Mouse (Mus musculus) liver, postnatal 0 days (tissue): Measurements from ENCODE around the gene Ccdc12. TPM values are rescaled to one million over a fixed set of nuclear protein-coding genes. Genes with fewer than 3 reads are reported as not detected.

ENCODE experiments used
- ATAC-seq: fragments of 200-750 bp; cut with Nextera tagmentation; 2 replicates; pipeline ENCODE4 v1.8.0; 2017; ENCODE audit warnings: mild to moderate bottlenecking, moderate library complexity
- DNase-seq: peaks from one replicate; pipeline ENCODE4 v3.0.0-alpha.2; 2016
- H3K27ac ChIP-seq: fragments of 300-500 bp; sonication (generic); 2 replicates; pipeline ENCODE4 v1.5.1; 2014; ENCODE audit warnings: antibody characterized with exemption, moderate library complexity, mild to moderate bottlenecking, low read depth
- H3K27me3 ChIP-seq: fragments of 300-500 bp; sonication (generic); 2 replicates; pipeline ENCODE4 v1.6.1; 2014; ENCODE audit warnings: low read length, control low read depth, mixed read lengths; ENCODE audit not compliant: insufficient read depth
- H3K36me3 ChIP-seq: fragments of 300-500 bp; sonication (generic); replicated peaks from 2 replicates; pipeline ENCODE4 v1.6.1; 2014; ENCODE audit warnings: mild to moderate bottlenecking, control low read depth, low read length, moderate library complexity, mixed read lengths; ENCODE audit not compliant: insufficient read depth
- H3K4me1 ChIP-seq: fragments of 300-500 bp; sonication (generic); 2 replicates; pipeline ENCODE4 v1.6.1; 2014; ENCODE audit warnings: antibody characterized with exemption, mild to moderate bottlenecking, control low read depth; ENCODE audit not compliant: insufficient read depth
- H3K4me2 ChIP-seq: fragments of 300-500 bp; sonication (generic); 2 replicates; pipeline ENCODE4 v1.6.1; 2014; ENCODE audit warnings: low read depth, mild to moderate bottlenecking, low read length, moderate library complexity, mixed read lengths
- H3K4me3 ChIP-seq: fragments of 300-500 bp; sonication (generic); 2 replicates; pipeline ENCODE4 v1.5.1; 2014; ENCODE audit warnings: low read depth, low read length
- H3K9ac ChIP-seq: fragments of 300-500 bp; sonication (generic); replicated peaks from 2 replicates; pipeline ENCODE4 v1.6.1; 2014; ENCODE audit warnings: mild to moderate bottlenecking, moderate library complexity
- H3K9me3 ChIP-seq: fragments of 300-500 bp; sonication (generic); 2 replicates; pipeline ENCODE4 v1.6.1; 2016; ENCODE audit warnings: mild to moderate bottlenecking, control low read depth, low read length, mixed read lengths
- CTCF ChIP-seq: sonication (generic); IDR thresholded peaks from 2 replicates; pipeline ENCODE4 v1.5.1; 2016; ENCODE audit warnings: antibody characterized with exemption, low read depth
- EP300 ChIP-seq: IDR thresholded peaks from 2 replicates; pipeline ENCODE4 v1.6.1; 2016; ENCODE audit warnings: antibody characterized with exemption, low read depth, mild to moderate bottlenecking
- WGBS: fragments of 180-500 bp; shearing (Covaris S2); extraction: QIAGEN DNeasy Blood & Tissue Kit; methylation state at CpG from one replicate; pipeline ENCODE4 v1.1.7; 2014; ENCODE audit not compliant: insufficient replicate concordance; 5-methylcytosine and 5-hydroxymethylcytosine counted together
- polyA plus RNA-seq: library from polyadenylated mRNA; unstranded; fragments of >200 nt; fragmentation: Nextera tagmentation; extraction: Ambion mirVana; gene quantifications from 2 replicates; pipeline ENCODE4 v1.2.1, GENCODE M21; 2015

Ccdc12 gene
- polyA plus RNA-seq, 1 experiment from 2014 or later, result 69.3 TPM

DNA sequence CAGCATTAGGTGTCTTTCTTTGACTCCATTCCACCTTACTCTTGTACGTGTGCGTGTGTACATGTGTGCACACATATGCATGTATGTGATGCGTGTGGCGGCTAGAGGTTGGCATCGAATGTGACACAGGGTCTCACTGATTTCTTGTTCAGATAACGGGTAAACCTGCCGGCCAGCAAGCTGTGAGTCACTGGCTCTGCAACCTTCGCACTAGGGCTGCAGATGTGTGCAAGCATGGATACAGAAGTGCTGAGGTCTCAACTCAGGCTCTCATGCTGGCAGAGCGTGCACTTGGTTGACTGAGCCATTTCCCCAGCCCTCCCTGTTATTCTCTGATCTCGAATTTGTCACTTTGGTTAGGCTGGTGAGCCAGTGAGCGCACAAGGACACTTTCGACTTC, 3.2 kb downstream of the Ccdc12 start:
- Histone ChIP-seq H3K9ac (no peak overlapping the region), H3K27me3 (no peaks in the 10 kb centered on the region), H3K27ac (no peak overlapping the region), H3K4me1 (peaks cover 70% of the 10 kb centered on the region), H3K4me3 (no peak overlapping the region), H3K4me2 (no peak overlapping the region), H3K36me3 (0 out of 2 replicates have a peak, but pooled peaks cover 3% of the 10 kb centered on the region), H3K9me3 (no peaks in the 10 kb centered on the region)
- no peak for DNase-seq
- 85% methylated on average over 12 of the region's 12 CpGs for WGBS
- ATAC-seq, result no peak
- TF ChIP-seq EP300 (no peak), CTCF (no peak)

DNA sequence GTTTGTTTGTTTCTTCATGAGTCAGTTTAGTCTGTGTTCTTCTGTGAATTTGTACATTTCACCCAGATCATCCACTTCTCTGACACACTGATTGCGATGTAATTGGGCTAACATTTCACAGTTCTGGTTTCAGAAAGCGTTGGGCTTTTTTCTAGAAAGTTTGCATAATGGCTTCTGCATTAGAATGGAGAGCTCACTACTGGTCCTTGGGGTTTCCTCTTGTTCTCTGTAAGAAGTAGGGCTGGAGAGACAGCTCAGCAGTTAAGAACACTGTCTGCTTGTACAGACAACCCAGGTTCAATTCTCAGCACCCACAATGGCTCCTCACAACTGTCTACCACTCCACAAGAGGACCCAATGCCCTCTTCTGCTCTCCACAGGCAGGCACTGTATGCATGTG, 3.9 kb downstream of the Ccdc12 start:
- TF ChIP-seq CTCF (no peak), EP300 (no peak)
- H3K4me1 ChIP-seq, result peaks cover 69% of the 10 kb centered on the region
- H3K9ac ChIP-seq, result no peak overlapping the region
- H3K27ac ChIP-seq, result no peak overlapping the region
- H3K36me3 ChIP-seq, result 0 out of 2 replicates have a peak, but pooled peaks cover 3% of the 10 kb centered on the region
- ATAC-seq (no peak), DNase-seq (no peak)
- H3K27me3 ChIP-seq, result no peaks in the 10 kb centered on the region
- no peak overlapping the region for H3K4me2 ChIP-seq
- H3K4me3 ChIP-seq, result no peak overlapping the region
- WGBS, result 78% methylated on average over 2 of the region's 2 CpGs
- no peaks in the 10 kb centered on the region for H3K9me3 ChIP-seq

DNA sequence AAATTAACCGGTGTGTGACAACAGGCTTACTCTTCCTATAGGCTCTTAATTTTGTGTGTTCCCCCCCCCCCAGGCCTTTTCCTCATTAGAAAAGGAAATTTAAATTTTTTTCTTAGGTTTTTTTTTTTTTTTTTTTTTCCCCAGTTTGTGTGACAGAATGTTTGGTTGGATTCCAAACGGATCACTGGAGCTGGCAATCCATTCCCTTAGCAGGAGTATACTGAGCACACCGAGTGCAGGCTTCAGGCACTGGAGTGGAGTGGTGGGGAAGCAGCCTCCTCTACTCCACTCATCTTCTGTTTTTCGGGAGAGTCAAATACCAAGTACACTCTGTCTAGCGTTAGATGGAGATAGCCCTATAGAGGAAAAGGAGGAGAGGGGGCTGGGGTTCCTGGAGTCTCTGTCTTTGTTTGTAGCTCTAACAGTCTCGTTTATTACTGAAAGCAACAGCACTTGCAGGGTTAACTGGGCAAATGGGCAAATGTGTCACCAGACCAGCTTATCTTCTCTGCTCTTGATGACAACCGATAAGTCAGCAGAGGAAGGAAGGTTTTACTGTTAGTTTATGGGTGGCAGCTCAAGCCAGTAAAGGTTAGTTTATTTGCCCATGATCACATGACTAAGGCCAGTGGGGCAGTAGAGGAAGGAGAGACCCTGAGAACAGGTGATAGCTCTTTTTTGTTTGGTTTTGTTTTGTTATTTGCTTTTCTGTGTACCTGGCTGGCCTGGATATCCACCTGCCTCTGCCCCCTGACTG, 4.7 kb downstream of the Ccdc12 start:
- ATAC-seq, result no peak

DNA sequence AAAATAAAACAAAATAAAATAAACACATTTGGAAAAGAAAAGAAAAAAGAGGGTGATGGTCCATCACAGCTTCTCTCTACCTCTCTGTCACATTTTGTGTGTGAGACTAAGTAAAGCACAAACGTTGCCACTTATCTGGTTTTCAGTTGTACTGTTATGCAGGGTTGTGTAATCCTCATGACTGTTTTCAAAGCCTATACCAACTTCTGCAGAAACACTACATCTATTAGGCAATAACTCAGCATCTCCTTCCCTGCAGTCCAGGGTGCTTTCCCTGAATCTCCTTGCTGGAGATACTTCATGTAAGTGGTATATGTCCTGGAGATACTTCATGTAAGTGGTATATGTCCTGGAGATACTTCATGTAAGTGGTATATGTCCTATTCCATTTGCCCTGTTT, 6.5 kb downstream of the Ccdc12 start:
- Histone ChIP-seq H3K4me3 (no peak overlapping the region), H3K4me2 (0 out of 2 replicates have a peak overlapping the region, but pooled peaks have one; percentile 1), H3K4me1 (peaks cover 79% of the 10 kb centered on the region), H3K36me3 (0 out of 2 replicates have a peak, but pooled peaks cover 3% of the 10 kb centered on the region), H3K27me3 (no peaks in the 10 kb centered on the region), H3K9me3 (no peaks in the 10 kb centered on the region), H3K9ac (no peak overlapping the region), H3K27ac (0 out of 2 replicates have a peak overlapping the region, but pooled peaks have one; percentile 31)
- DNase-seq (no peak), ATAC-seq (no peak)
- WGBS, result 14% methylated on average over 1 of the region's 1 CpGs
- TF ChIP-seq EP300 (no peak), CTCF (no peak)

More for the DNA sequence above, 4.7 kb downstream of the Ccdc12 start:
- no peak overlapping the region for H3K4me3 ChIP-seq
- DNase-seq, result no peak
- no peaks in the 10 kb centered on the region for H3K27me3 ChIP-seq
- 52% methylated on average over 7 of the region's 7 CpGs for WGBS
- peaks cover 65% of the 10 kb centered on the region for H3K4me1 ChIP-seq
- H3K36me3 ChIP-seq, result 0 out of 2 replicates have a peak, but pooled peaks cover 3% of the 10 kb centered on the region
- H3K9me3 ChIP-seq, result no peaks in the 10 kb centered on the region
- peak overlapping the region; percentile 31; the same call in 1 of the 2 replicates for H3K27ac ChIP-seq
- H3K9ac ChIP-seq, result peak overlapping the region; percentile 35; the same call in 1 of the 2 replicates
- H3K4me2 ChIP-seq, result peak overlapping the region; percentile 16; the same call in 1 of the 2 replicates
- TF ChIP-seq CTCF, result no peak
- TF ChIP-seq EP300, result no peak

DNA sequence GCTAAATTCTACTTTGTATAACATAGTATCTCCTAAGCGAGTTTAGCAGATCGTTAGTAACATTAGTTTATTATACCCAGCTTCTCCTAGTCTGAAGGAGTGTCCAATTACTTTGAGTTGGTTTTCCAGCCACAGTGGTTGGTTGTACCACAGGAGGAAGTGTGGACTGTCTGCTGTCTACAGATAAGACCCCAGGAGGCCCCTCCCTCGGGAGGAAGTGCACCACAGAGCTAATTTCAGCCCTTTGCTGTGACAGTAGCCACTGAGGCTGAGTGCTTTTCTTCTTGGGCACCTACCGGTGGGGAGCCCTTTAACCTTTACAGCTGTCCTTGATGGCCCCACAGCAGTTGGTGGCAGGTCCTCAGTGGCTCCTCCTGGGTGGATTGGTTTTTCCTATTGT, 9.6 kb downstream of the Ccdc12 start:
- Histone ChIP-seq H3K4me1 (peaks cover 81% of the 10 kb centered on the region), H3K9me3 (no peaks in the 10 kb centered on the region), H3K27me3 (no peaks in the 10 kb centered on the region), H3K9ac (peak overlapping the region; percentile 47; the same call in 1 of the 2 replicates), H3K4me3 (peak overlapping the region; percentile 25; the same call in 1 of the 2 replicates), H3K36me3 (no peaks in the 10 kb centered on the region), H3K27ac (peak overlapping the region; percentile 70), H3K4me2 (peak overlapping the region; percentile 72)
- peak; percentile 78 for DNase-seq
- whole genome bisulfite sequencing, result 10% methylated on average over 4 of the region's 4 CpGs
- TF ChIP-seq EP300 (peak; percentile 93), CTCF (no peak)
- ATAC-seq, result peak; percentile 82

DNA sequence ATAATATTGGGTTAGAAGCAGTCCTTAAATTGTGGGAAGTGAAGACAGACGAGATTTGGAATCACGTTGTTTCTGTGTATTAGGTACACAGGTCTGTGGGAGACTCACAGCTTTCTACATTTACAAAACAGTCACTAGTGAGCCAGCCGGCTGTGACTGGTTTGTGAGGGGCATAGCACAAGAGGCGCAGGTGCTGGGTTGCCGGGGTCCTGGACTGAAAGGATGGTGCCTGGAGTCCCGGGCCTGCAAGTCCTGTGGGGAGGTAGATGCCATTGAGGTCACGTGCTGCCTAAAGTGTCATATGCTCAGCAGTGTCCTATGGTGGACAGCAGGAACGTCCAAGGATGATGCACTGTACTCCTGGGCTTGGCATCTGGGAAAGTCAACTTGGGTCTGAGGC, 10.1 kb downstream of the Ccdc12 start:
- no peaks in the 10 kb centered on the region for H3K27me3 ChIP-seq
- H3K27ac ChIP-seq, result peak overlapping the region; percentile 70
- ATAC-seq (peak; percentile 16), DNase-seq (no peak)
- peaks cover 81% of the 10 kb centered on the region for H3K4me1 ChIP-seq
- peak overlapping the region; percentile 72 for H3K4me2 ChIP-seq
- no peaks in the 10 kb centered on the region for H3K9me3 ChIP-seq
- WGBS, result 30% methylated on average over 8 of the region's 8 CpGs
- H3K9ac ChIP-seq, result peak overlapping the region; percentile 47; the same call in 1 of the 2 replicates
- peak overlapping the region; percentile 25; the same call in 1 of the 2 replicates for H3K4me3 ChIP-seq
- no peak for TF ChIP-seq CTCF
- no peak for TF ChIP-seq EP300
- no peaks in the 10 kb centered on the region; the same call in 1 of the 2 replicates for H3K36me3 ChIP-seq
